ENCODE assay signal across 8 mouse cellular contexts in the genomic region with DNA sequence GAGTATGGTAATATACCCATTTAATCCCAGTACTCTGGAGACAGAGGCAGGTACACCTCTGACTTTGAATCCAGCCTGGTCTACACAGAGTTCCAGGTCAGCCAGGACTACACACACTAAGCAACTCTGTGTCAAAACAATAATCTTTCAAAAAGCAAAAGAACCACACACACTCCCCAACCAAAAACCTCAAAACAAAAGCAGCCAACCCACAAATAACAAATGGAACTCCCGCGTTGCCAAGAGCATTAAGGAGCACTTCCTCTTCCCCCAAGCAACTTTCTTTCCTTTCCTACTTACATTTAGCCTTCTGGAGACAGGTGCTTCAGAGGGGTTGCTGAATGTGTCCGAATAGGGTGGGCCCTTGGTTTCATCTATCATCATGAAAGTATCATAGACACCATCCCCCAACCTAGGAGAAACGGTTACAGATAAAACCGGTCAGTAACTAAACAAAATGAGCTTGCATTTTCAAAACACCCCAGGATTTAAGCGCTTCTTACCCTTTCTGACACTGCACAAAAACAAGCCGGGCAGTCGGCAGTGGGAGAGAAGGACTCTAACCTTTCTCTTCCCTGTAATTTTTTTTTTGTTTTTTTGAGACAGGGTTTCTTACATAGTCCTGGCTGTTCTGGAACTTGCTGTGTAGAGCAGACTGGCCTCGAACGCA. TPM values are rescaled to one million over a fixed set of nuclear protein-coding genes. Genes with fewer than 3 reads are reported as not detected.
DNase-seq lines count a peak whose midpoint lies in the region; ATAC-seq and TF ChIP-seq lines count a peak whose summit lies in the region.
"Had no signal": no experiment of that assay in that cellular context is flagged by ENCODE, and none has a peak within 500 bp of the region (broad histone marks: within the 10 kb centered on the region; RNA-seq: fewer than 3 reads in every experiment).

No protein-coding gene starts in this region.

- ATAC-seq in forebrain, embryonic 16.5 days: no peak

- TF ChIP-seq POLR2A in cerebellum, adult 2 months (IDR thresholded peaks at IDR 0.05; ENCODE audit: borderline replicate concordance, insufficient read depth, low read length): no peak

- WGBS in forebrain, embryonic 16.5 days: 65% methylated on average over 10 of the region's 10 CpGs
- 29% methylated on average over 8 of the region's 10 CpGs for WGBS in macrophage (ENCODE audit: missing documents)
- 88% methylated on average over 10 of the region's 10 CpGs for WGBS in cerebellum, adult 2 months

- H3K4me3 ChIP-seq in ES-E14 (ENCODE audit: insufficient read depth in 1 of 2, low read depth in 1 of 2, low read length in 2 of 2, poor library complexity in 1 of 2, severe bottlenecking in 1 of 2) (peak overlapping the region; percentile 34 to 70; a peak in 2 of 4 replicates), macrophage (ENCODE audit: inconsistent target) (no peak overlapping the region)
- H3K4me3 ChIP-seq in forebrain, embryonic 16.5 days (replicated peaks; ENCODE audit: low read length): no peak overlapping the region; the same call in 1 of the 2 replicates
- no peak overlapping the region for H3K4me3 ChIP-seq in cerebellum, adult 2 months (replicated peaks; ENCODE audit: insufficient read depth, low read depth, low read length)

- peak; percentile 85 for DNase-seq in A20 (ENCODE audit: low read depth, low spot score)
- DNase-seq in ES-E14 (ENCODE audit: low read depth, low spot score): no peak
- no peak for DNase-seq in cerebellum, adult 2 months
- DNase-seq in right cerebral cortex, postnatal 4 days: no peak
- DNase-seq in layer of hippocampus, adult 18-20 months (ENCODE audit: low spot score in 2 of 2): no peak
- DNase-seq: cerebellum, postnatal 14 days had no signal

- peak overlapping the region; percentile 31; the same call in 1 of the 2 replicates for H3K9ac ChIP-seq in ES-E14 (ENCODE audit: insufficient read depth, low read depth, low read length, poor library complexity, severe bottlenecking)
- 0 out of 2 replicates have a peak overlapping the region, but pooled peaks have one; percentile 3 for H3K9ac ChIP-seq in forebrain, embryonic 16.5 days (replicated peaks; ENCODE audit: low read depth, low read length)

- H3K36me3 ChIP-seq in ES-E14 (ENCODE audit: control insufficient read depth, insufficient read depth, low read length, poor library complexity, severe bottlenecking) (peaks cover 21% of the 10 kb centered on the region), macrophage (ENCODE audit: inconsistent target) (no peaks in the 10 kb centered on the region)
- no peaks in the 10 kb centered on the region for H3K36me3 ChIP-seq in forebrain, embryonic 16.5 days (ENCODE audit: control insufficient read depth, insufficient read depth)

- peaks cover 1 to 4% of the 10 kb centered on the region in 2 experiments; a peak in 1 of 4 replicates for H3K4me1 ChIP-seq in ES-E14 (ENCODE audit: control insufficient read depth in 2 of 2, insufficient read depth in 2 of 2, low read length in 2 of 2, poor library complexity in 1 of 2)
- H3K4me1 ChIP-seq in forebrain, embryonic 16.5 days (replicated peaks; ENCODE audit: control insufficient read depth, insufficient read depth, low read length): peaks cover 32% of the 10 kb centered on the region
- no peaks in the 10 kb centered on the region for H3K4me1 ChIP-seq in cerebellum, adult 2 months (ENCODE audit: control insufficient read depth, insufficient read depth, low read length)

- no peaks in the 10 kb centered on the region for H3K79me2 ChIP-seq in macrophage (ENCODE audit: inconsistent target)

- in situ Hi-C loops in ES-E14 (cut with MboI; ENCODE audit: low sequenced_read_pairs in 2 of 2, unreplicated experiment in 2 of 2): no loop called here

- no peak for TF ChIP-seq CTCF in cerebellum, adult 2 months (IDR thresholded peaks at IDR 0.05; ENCODE audit: borderline replicate concordance, insufficient read depth, low read depth, low read length)

- no peaks in the 10 kb centered on the region for H3K27me3 ChIP-seq in forebrain, embryonic 16.5 days (replicated peaks; ENCODE audit: control insufficient read depth, insufficient read depth, low read length)
- H3K27me3 ChIP-seq in cerebellum, adult 2 months (ENCODE audit: control insufficient read depth, insufficient read depth, low read length): no peaks in the 10 kb centered on the region

- H3K4me2 ChIP-seq in forebrain, embryonic 16.5 days (ENCODE audit: low read length): peak overlapping the region; percentile 64

- H3K27ac ChIP-seq in ES-E14 (ENCODE audit: insufficient read depth, low read depth, low read length, poor library complexity, severe bottlenecking): no peak overlapping the region; the same call in 1 of the 2 replicates
- H3K27ac ChIP-seq in forebrain, embryonic 16.5 days (ENCODE audit: low read length): no peak overlapping the region
- H3K27ac ChIP-seq in macrophage: peak overlapping the region; percentile 17
- no peak overlapping the region for H3K27ac ChIP-seq in cerebellum, adult 2 months (ENCODE audit: insufficient read depth, low read length)

- no peaks in the 10 kb centered on the region for H3K9me3 ChIP-seq in ES-E14 (ENCODE audit: control insufficient read depth, insufficient read depth, low read depth, low read length)
- no peaks in the 10 kb centered on the region for H3K9me3 ChIP-seq in forebrain, embryonic 16.5 days (ENCODE audit: control insufficient read depth, low read length)

TF ChIP-seq in ES-E14, 5 proteins besides CTCF, POLR2A, EP300 and RAD21:
- TF ChIP-seq ZC3H11A (IDR thresholded peaks at IDR 0.05; ENCODE audit: borderline replicate concordance, low read depth, low read length): no peak

RNA-seq across cellular contexts. Expression of a gene that starts 2.0 kb away (rescaled TPM):
- total RNA-seq in ES-E14 (2012; rRNA removed): 18.6 and 22.1 TPM in 2 replicates
- 19.5 and 20.7 TPM in 2 replicates for polyA plus RNA-seq in forebrain, embryonic 16.5 days (2015; fragmentation: Nextera tagmentation; extraction: Ambion mirVana)
- 1 to 10 TPM in 1 of 26 experiments, under 1 TPM in 10, not detected in 15; 0.21 to 1.1 (median 0.33) TPM for total RNA-seq in macrophage (2018; cell fraction: chromatin; rRNA removed)
- 1 to 10 TPM in 1 of 26 experiments, under 1 TPM in 25; 0.20 to 1.0 (median 0.42) TPM for total RNA-seq in macrophage (2018; cell fraction: cytosol; rRNA removed)
- total RNA-seq in macrophage (2018; cell fraction: nucleus; rRNA removed): 1 to 10 TPM in 3 of 26 experiments, under 1 TPM in 20, not detected in 3; 0.16 to 1.3 (median 0.37) TPM
- 0.30 to 0.75 TPM (median 0.67 TPM) in 3 replicates for polyA plus RNA-seq in macrophage (2018)
- 2.9 and 4.1 TPM in 2 replicates for polyA plus RNA-seq in cerebellum, adult 2 months (2012; rRNA removed)
- 10 to 100 TPM; 17.4 to 20.2 TPM for total RNA-seq in layer of hippocampus, adult 18-20 months (2021)

RNA-seq across cellular contexts. Expression of a gene that starts 16.9 kb away (rescaled TPM):
- 64.5 and 70.1 TPM in 2 replicates for total RNA-seq in ES-E14 (2012; rRNA removed)
- 64.1 and 64.4 TPM in 2 replicates for polyA plus RNA-seq in forebrain, embryonic 16.5 days (2015; fragmentation: Nextera tagmentation; extraction: Ambion mirVana)
- 10 to 100 TPM in 25 of 26 experiments, 1 to 10 TPM in 1; 9.1 to 48.4 (median 30.4) TPM for total RNA-seq in macrophage (2018; cell fraction: chromatin; rRNA removed)
- total RNA-seq in macrophage (2018; cell fraction: cytosol; rRNA removed): 10 to 100 TPM; 14.9 to 26.3 (median 22.8) TPM
- total RNA-seq in macrophage (2018; cell fraction: nucleus; rRNA removed): 10 to 100 TPM in 25 of 26 experiments, 1 to 10 TPM in 1; 9.1 to 45.7 (median 23.0) TPM
- 15.6 to 17.9 TPM (median 17.7 TPM) in 3 replicates for polyA plus RNA-seq in macrophage (2018)
- 53.8 and 54.5 TPM in 2 replicates for polyA plus RNA-seq in cerebellum, adult 2 months (2012; rRNA removed)
- 10 to 100 TPM; 37.0 to 38.3 TPM for total RNA-seq in layer of hippocampus, adult 18-20 months (2021)

RNA-seq across cellular contexts. Expression of a gene that starts 38.5 kb away (rescaled TPM):
- 27.3 and 38.0 TPM in 2 replicates for total RNA-seq in ES-E14 (2012; rRNA removed)
- polyA plus RNA-seq in forebrain, embryonic 16.5 days (2015; fragmentation: Nextera tagmentation; extraction: Ambion mirVana): 19.9 and 23.0 TPM in 2 replicates
- 1,000 to 10,000 TPM in 2 of 26 experiments, 100 to 1,000 TPM in 16, 10 to 100 TPM in 8; 49.4 to 1,356 (median 242) TPM for total RNA-seq in macrophage (2018; cell fraction: chromatin; rRNA removed)
- total RNA-seq in macrophage (2018; cell fraction: cytosol; rRNA removed): 100 to 1,000 TPM; 131 to 754 (median 228) TPM
- 1,000 to 10,000 TPM in 3 of 26 experiments, 100 to 1,000 TPM in 21, 10 to 100 TPM in 2; 85.5 to 1,231 (median 424) TPM for total RNA-seq in macrophage (2018; cell fraction: nucleus; rRNA removed)
- 87.7 to 156 TPM (median 109 TPM) in 3 replicates for polyA plus RNA-seq in macrophage (2018)
- polyA plus RNA-seq in cerebellum, adult 2 months (2012; rRNA removed): 34.0 and 35.8 TPM in 2 replicates
- 10 to 100 TPM; 32.2 to 33.8 TPM for total RNA-seq in layer of hippocampus, adult 18-20 months (2021)

Comparison
In these comparisons a context has a peak if more than half of its experiments do, and no peak if none do; other contexts are left out.
1. H3K4me3 ChIP-seq: peak in ES-E14 (2 of 2); none in forebrain, embryonic 16.5 days (single experiment), macrophage (single experiment) and cerebellum, adult 2 months (single experiment).